Mouse (Mus musculus): ENCODE measurements at regions not wholly inside any gene's neighbourhood (a gene's known extent, or its start where the extent isn't known, plus 50 kb on each side); places are given as distances from the start of the nearest gene placed in this dataset.

DNA sequence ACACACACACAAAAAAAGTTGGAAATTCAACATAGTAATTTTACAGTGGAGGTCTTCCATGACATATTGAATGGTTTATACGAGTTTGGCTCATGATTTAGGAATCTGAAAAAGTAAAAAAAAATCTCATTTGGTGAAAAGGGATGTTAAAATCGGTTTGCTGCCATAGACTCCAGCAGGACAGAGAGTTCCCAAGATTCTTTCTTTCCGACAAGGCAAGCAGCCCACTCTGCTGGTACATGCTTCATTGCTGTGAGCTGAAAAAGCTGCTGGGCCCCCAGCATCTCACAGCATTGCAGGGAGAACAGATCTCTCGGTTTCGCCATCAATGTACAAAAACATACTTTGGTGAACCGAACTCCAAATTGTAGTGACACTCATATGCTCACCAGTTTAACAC is 125.8 kb upstream of the Mpdz start:
- ATAC-seq (replicated peaks; ENCODE audit: insufficient number of reproducible peaks, low FRiP score, low TSS enrichment) = no peak
- no peak overlapping the region for H3K9ac ChIP-seq (ENCODE audit: low read depth, low read length)
- no peaks in the 10 kb centered on the region for H3K36me3 ChIP-seq (ENCODE audit: control insufficient read depth, insufficient read depth, low read length)
- no peaks in the 10 kb centered on the region for H3K27me3 ChIP-seq (ENCODE audit: control insufficient read depth, insufficient read depth, low read length)
- H3K4me1 ChIP-seq (ENCODE audit: control insufficient read depth, insufficient read depth, low read length) = peaks cover 8% of the 10 kb centered on the region; the same call in 1 of the 2 replicates
- no peak overlapping the region for H3K4me3 ChIP-seq (ENCODE audit: low read depth, low read length)
- WGBS (ENCODE audit: insufficient replicate concordance) = 85% methylated on average over 6 of the region's 6 CpGs
- no peaks in the 10 kb centered on the region for H3K9me3 ChIP-seq (replicated peaks; ENCODE audit: control insufficient read depth, low read length)
- H3K27ac ChIP-seq (ENCODE audit: low read depth, low read length) = no peak overlapping the region
- no peak overlapping the region for H3K4me2 ChIP-seq

DNA sequence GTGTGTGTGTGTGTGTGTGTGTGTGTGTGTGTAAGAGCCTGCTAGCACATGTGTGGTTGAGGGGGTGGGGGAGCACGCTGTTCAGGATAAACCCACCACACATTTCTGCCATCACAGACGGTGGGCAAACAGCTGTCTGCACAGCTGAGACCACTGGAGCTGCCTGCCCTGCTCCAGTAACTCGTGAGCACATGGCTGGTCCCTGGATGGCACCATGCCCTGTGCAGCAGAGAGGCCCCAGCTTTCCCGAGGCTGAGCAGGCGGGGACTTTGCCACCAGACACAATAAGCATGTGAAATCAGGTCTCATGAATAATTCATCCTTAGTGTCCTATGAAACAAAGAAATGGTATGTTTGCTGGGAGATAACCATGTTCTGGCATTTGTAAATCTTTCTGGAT is 125.3 kb upstream of the Mpdz start:
- WGBS (ENCODE audit: insufficient replicate concordance) = 66% methylated on average over 5 of the region's 5 CpGs

DNA sequence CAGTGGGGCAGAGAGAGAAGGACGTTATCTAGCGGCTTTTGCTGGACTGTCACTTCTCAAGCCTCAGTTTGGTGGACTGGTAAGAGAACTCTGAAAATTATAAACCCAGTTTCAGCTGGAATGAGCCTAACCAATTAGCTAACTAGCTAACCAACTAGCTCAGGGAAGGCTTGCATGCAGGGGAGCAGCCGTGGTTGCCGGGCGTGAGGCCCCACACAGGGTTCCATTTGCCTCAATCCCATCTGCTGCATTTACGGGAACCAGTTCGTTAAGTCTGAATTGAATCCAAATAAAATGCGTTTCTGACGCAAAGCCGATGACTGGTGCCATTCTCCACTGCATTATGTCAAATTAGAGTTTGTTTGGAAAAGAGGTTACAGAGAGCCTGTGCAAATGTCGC is 123.9 kb upstream of the Mpdz start:
- Histone ChIP-seq H3K4me1 (ENCODE audit: control insufficient read depth, insufficient read depth, low read length) (peaks cover 19% of the 10 kb centered on the region; the same call in 1 of the 2 replicates), H3K9ac (ENCODE audit: low read depth, low read length) (no peak overlapping the region), H3K27me3 (ENCODE audit: control insufficient read depth, insufficient read depth, low read length) (no peaks in the 10 kb centered on the region), H3K36me3 (ENCODE audit: control insufficient read depth, insufficient read depth, low read length) (no peaks in the 10 kb centered on the region), H3K27ac (ENCODE audit: low read depth, low read length) (no peak overlapping the region), H3K4me3 (ENCODE audit: low read depth, low read length) (no peak overlapping the region), H3K9me3 (replicated peaks; ENCODE audit: control insufficient read depth, low read length) (no peaks in the 10 kb centered on the region), H3K4me2 (no peak overlapping the region)
- WGBS (ENCODE audit: insufficient replicate concordance) = 79% methylated on average over 11 of the region's 11 CpGs
- ATAC-seq (replicated peaks; ENCODE audit: insufficient number of reproducible peaks, low FRiP score, low TSS enrichment) = no peak

More for the DNA sequence above, 125.3 kb upstream of the Mpdz start:
- Histone ChIP-seq H3K4me3 (ENCODE audit: low read depth, low read length) (no peak overlapping the region), H3K27ac (ENCODE audit: low read depth, low read length) (no peak overlapping the region; the same call in 1 of the 2 replicates), H3K27me3 (ENCODE audit: control insufficient read depth, insufficient read depth, low read length) (no peaks in the 10 kb centered on the region), H3K4me2 (no peak overlapping the region), H3K9me3 (replicated peaks; ENCODE audit: control insufficient read depth, low read length) (no peaks in the 10 kb centered on the region), H3K4me1 (ENCODE audit: control insufficient read depth, insufficient read depth, low read length) (peaks cover 12% of the 10 kb centered on the region; the same call in 1 of the 2 replicates), H3K9ac (ENCODE audit: low read depth, low read length) (no peak overlapping the region), H3K36me3 (ENCODE audit: control insufficient read depth, insufficient read depth, low read length) (no peaks in the 10 kb centered on the region)
- no peak for ATAC-seq (replicated peaks; ENCODE audit: insufficient number of reproducible peaks, low FRiP score, low TSS enrichment)

DNA sequence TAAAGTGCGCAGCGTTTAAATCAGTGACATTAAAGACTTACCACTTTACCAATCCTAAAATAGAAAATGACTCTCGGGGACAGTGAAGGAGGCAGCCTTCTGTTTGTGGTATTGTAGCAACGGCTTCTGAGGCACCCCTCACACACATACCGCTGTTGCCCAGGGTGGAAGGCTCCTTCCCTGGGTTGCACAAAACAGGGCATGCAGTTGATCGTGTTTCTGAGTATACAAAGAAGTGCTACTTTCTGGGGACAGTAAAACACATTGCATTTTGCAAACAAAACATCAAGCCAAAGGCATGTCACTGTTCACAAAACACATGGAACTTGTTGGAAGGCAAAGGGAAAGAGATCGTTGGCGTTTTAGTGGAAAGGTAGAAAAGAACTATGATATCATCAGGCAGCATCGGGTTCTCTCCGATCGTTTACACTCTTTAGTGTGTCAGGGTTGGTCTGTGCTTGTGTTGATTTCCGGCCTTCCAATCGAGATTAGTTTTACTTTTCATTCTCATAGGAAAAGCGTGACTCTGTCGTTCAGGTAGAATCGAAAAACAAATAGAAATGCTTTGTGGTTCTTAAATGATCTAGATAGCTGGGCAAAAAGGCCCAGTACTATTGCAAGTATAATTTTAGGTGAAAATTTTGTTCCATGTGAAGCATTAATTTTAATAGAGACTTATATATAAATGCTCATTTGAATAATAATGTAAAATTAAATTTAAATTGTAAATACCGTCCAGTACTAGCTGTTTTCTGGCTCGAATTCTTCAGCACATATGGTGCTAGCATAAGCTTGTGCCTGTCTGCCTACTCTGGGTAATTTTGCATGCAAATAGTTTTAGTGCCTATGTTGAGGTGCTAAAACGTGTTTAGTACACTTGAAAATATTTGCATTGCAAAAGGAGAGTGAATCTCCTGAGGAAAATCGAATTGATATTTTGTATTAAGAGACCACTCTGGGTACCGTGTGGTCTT is 123.1 kb upstream of the Mpdz start:
- H3K4me1 ChIP-seq (ENCODE audit: control insufficient read depth, insufficient read depth, low read length) = peaks cover 22% of the 10 kb centered on the region; the same call in 1 of the 2 replicates
- no peak overlapping the region for H3K9ac ChIP-seq (ENCODE audit: low read depth, low read length)
- H3K9me3 ChIP-seq (replicated peaks; ENCODE audit: control insufficient read depth, low read length) = no peaks in the 10 kb centered on the region
- peak overlapping the region; percentile 64; the same call in 1 of the 2 replicates for H3K27ac ChIP-seq (ENCODE audit: low read depth, low read length)
- WGBS (ENCODE audit: insufficient replicate concordance) = 71% methylated on average over 21 of the region's 21 CpGs
- no peaks in the 10 kb centered on the region for H3K27me3 ChIP-seq (ENCODE audit: control insufficient read depth, insufficient read depth, low read length)
- H3K4me2 ChIP-seq = peak overlapping the region; percentile 10; the same call in 1 of the 2 replicates
- no peaks in the 10 kb centered on the region for H3K36me3 ChIP-seq (ENCODE audit: control insufficient read depth, insufficient read depth, low read length)
- ATAC-seq (replicated peaks; ENCODE audit: insufficient number of reproducible peaks, low FRiP score, low TSS enrichment) = no peak
- no peak overlapping the region for H3K4me3 ChIP-seq (ENCODE audit: low read depth, low read length)

DNA sequence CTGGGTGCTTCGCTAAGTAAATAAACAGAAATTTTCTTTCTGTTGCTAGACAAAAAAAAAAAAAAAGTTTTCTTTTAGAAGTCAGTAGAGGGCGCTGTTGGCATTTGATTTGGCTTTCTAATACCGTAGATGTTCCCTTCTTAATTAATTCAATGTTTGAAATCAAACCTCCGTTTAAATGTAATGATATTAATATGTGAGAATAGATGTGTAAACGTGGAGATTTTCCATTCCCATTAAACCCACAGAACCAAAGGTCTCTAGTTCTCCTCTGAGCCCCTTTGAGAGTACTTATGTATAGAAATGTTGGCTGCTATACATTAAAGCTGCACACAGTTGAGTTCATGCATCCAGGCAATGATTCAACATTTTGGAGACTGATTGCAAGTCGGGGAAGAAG is 121.8 kb upstream of the Mpdz start:
- no peak for ATAC-seq (replicated peaks; ENCODE audit: insufficient number of reproducible peaks, low FRiP score, low TSS enrichment)
- no peaks in the 10 kb centered on the region for H3K9me3 ChIP-seq (replicated peaks; ENCODE audit: control insufficient read depth, low read length)
- no peak overlapping the region for H3K27ac ChIP-seq (ENCODE audit: low read depth, low read length)
- no peak overlapping the region for H3K4me3 ChIP-seq (ENCODE audit: low read depth, low read length)
- peak overlapping the region; percentile 27 for H3K4me2 ChIP-seq
- H3K36me3 ChIP-seq (ENCODE audit: control insufficient read depth, insufficient read depth, low read length) = no peaks in the 10 kb centered on the region
- no peaks in the 10 kb centered on the region for H3K27me3 ChIP-seq (ENCODE audit: control insufficient read depth, insufficient read depth, low read length)
- 6% methylated on average over 6 of the region's 6 CpGs for WGBS (ENCODE audit: insufficient replicate concordance)
- H3K4me1 ChIP-seq (ENCODE audit: control insufficient read depth, insufficient read depth, low read length) = peaks cover 22% of the 10 kb centered on the region; the same call in 1 of the 2 replicates
- no peak overlapping the region for H3K9ac ChIP-seq (ENCODE audit: low read depth, low read length)

DNA sequence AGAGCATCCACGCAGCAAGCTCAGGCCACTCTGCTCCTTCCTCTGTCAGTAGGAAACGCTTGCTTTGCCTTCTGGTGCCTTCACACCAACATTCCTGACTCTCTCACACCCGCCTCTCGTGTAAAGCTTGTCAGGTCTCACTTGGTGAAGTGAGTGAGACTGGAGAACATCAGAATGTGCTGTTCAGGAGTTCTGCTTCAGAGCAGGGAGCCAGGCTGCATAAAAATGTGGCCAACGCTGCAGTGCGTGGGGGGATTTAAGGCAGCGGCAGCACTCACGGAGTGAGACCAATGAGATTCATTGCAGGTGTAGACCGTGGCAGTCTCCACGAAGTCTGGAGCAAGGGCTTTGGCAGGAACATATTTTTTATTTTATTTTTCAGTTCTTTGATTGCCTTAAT is 121.0 kb upstream of the Mpdz start:
- Histone ChIP-seq H3K9me3 (replicated peaks; ENCODE audit: control insufficient read depth, low read length) (no peaks in the 10 kb centered on the region), H3K4me1 (ENCODE audit: control insufficient read depth, insufficient read depth, low read length) (peaks cover 22% of the 10 kb centered on the region; the same call in 1 of the 2 replicates), H3K4me3 (ENCODE audit: low read depth, low read length) (no peak overlapping the region), H3K27ac (ENCODE audit: low read depth, low read length) (peak overlapping the region; percentile 59), H3K36me3 (ENCODE audit: control insufficient read depth, insufficient read depth, low read length) (no peaks in the 10 kb centered on the region), H3K27me3 (ENCODE audit: control insufficient read depth, insufficient read depth, low read length) (no peaks in the 10 kb centered on the region), H3K4me2 (peak overlapping the region; percentile 41), H3K9ac (ENCODE audit: low read depth, low read length) (peak overlapping the region; percentile 22; the same call in 1 of the 2 replicates)
- ATAC-seq (replicated peaks; ENCODE audit: insufficient number of reproducible peaks, low FRiP score, low TSS enrichment) = peak; percentile 49; the same call in 1 of the 2 replicates
- 21% methylated on average over 10 of the region's 10 CpGs for WGBS (ENCODE audit: insufficient replicate concordance)

DNA sequence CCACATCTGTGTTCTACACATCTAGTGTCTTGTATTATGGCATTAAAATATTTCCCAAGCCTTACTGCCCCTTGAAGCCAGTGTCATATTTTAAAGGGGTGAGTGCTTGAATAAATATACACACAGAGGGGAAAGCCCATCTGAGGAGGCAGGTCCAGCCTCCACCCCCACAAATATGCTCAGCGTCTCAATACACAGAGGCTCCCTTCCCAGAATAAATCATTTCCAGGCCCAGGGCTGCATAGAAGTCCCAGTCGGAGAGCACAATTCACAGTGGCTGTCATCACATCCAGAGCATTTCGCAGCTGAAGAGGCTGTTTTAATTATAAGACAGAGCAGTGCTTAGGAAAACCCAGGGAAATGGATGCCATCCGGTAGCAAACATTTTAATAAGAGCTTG is 118.8 kb upstream of the Mpdz start:
- H3K9ac ChIP-seq (ENCODE audit: low read depth, low read length) = no peak overlapping the region
- H3K27ac ChIP-seq (ENCODE audit: low read depth, low read length) = no peak overlapping the region
- ATAC-seq (replicated peaks; ENCODE audit: insufficient number of reproducible peaks, low FRiP score, low TSS enrichment) = no peak
- H3K4me2 ChIP-seq = no peak overlapping the region
- no peaks in the 10 kb centered on the region for H3K9me3 ChIP-seq (replicated peaks; ENCODE audit: control insufficient read depth, low read length)
- peaks cover 22% of the 10 kb centered on the region; the same call in 1 of the 2 replicates for H3K4me1 ChIP-seq (ENCODE audit: control insufficient read depth, insufficient read depth, low read length)
- WGBS (ENCODE audit: insufficient replicate concordance) = 29% methylated on average over 4 of the region's 4 CpGs
- no peak overlapping the region for H3K4me3 ChIP-seq (ENCODE audit: low read depth, low read length)
- H3K36me3 ChIP-seq (ENCODE audit: control insufficient read depth, insufficient read depth, low read length) = no peaks in the 10 kb centered on the region
- no peaks in the 10 kb centered on the region for H3K27me3 ChIP-seq (ENCODE audit: control insufficient read depth, insufficient read depth, low read length)

DNA sequence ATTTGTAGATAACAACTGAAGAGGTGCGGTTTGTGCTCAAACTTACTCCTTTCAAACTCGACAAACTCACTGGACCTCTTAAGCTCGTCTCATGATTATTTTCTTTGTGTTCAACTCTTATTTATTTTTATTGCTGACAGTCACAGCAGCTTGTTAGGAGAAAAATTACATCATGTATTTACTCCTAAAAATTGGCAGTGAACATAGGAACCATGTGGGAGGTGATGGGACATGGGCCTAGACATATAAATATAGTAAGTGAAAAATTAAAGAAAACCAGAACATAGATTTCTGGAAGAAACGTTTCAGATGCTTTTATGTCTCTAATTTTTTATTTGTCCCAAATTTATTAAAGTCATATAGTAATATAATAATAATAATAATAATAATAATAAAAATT is 108.2 kb upstream of the Mpdz start:
- Histone ChIP-seq H3K4me1 (ENCODE audit: control insufficient read depth, insufficient read depth, low read length) (no peaks in the 10 kb centered on the region), H3K4me3 (ENCODE audit: low read depth, low read length) (no peak overlapping the region), H3K9ac (ENCODE audit: low read depth, low read length) (no peak overlapping the region), H3K36me3 (ENCODE audit: control insufficient read depth, insufficient read depth, low read length) (no peaks in the 10 kb centered on the region), H3K27me3 (ENCODE audit: control insufficient read depth, insufficient read depth, low read length) (no peaks in the 10 kb centered on the region), H3K4me2 (no peak overlapping the region), H3K27ac (ENCODE audit: low read depth, low read length) (no peak overlapping the region), H3K9me3 (replicated peaks; ENCODE audit: control insufficient read depth, low read length) (no peaks in the 10 kb centered on the region)
- no peak for ATAC-seq (replicated peaks; ENCODE audit: insufficient number of reproducible peaks, low FRiP score, low TSS enrichment)
- WGBS (ENCODE audit: insufficient replicate concordance) = 77% methylated on average over 4 of the region's 4 CpGs
